Mouse (Mus musculus) cerebellum, adult (tissue): ENCODE measurements around the gene Syt13.

ENCODE experiments used
- ATAC-seq: cut with Nextera tagmentation; 2 replicates; pipeline ENCODE4 v1.9.2; 2017; ENCODE audit warnings: mild to moderate bottlenecking, moderate library complexity, mixed read lengths; ENCODE audit not compliant: insufficient number of reproducible peaks, low FRiP score, low TSS enrichment

Syt13 gene

DNA sequence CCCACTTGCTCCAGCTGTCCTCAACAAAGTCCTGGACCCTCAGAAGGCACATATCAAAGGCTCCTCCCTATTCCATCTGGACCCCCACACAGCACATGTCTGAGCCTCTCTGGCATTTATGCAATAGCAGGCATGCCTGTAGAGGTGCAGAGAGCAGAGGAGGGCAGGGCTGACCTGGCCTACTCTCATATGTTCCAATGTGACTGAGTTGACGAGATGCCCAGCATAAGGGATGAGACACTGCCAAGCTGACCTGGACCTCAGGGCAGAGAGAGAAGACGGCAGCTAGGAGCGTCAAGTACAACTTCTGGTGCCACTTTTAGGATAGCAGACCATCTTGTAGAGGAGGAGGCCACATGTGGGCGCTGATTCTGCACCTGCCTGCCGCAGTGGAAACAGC is 77.1 kb downstream of the Syt13 start:
- ATAC-seq = no peak

- no peak for ATAC-seq
These were observed 90.1 kb downstream of the Syt13 start for GRCm38 (mm10) chr2:93005028-93005427.
